Mouse (Mus musculus): Measurements from ENCODE around the gene Hmx3. TPM values are rescaled to one million over a fixed set of nuclear protein-coding genes. Genes with fewer than 3 reads are reported as not detected.
A peak's percentile ranks its signal among the peaks of the same experiment; 100 is the strongest.

Gene Hmx3
- total RNA-seq (2021) = not detected
- long read RNA-seq, experiment 1 = 0 reads
- long read RNA-seq, experiment 2 = 0 reads

GRCm38 (mm10) chr7:131542115-131542871, at the start of gene Hmx3:
Gene Hmx3, plus strand, starts transcription at chr7:131542867.
- intact Hi-C loops (cut with DNase I) = loop anchor here (10.0 kb wide), 1 partner anchor 203 kb away; no protein-coding TSS in a partner anchor

GRCm38 (mm10) chr7:131503739-131504138, 38.9 kb upstream of the Hmx3 start:
- intact Hi-C loops (cut with DNase I) = no loop called here
- DNase-seq (ENCODE audit: low spot score in 2 of 2) = no peak

More at GRCm38 (mm10) chr7:131542115-131542871, at the start of gene Hmx3:
- no peak for DNase-seq (ENCODE audit: low spot score in 2 of 2)

DNA sequence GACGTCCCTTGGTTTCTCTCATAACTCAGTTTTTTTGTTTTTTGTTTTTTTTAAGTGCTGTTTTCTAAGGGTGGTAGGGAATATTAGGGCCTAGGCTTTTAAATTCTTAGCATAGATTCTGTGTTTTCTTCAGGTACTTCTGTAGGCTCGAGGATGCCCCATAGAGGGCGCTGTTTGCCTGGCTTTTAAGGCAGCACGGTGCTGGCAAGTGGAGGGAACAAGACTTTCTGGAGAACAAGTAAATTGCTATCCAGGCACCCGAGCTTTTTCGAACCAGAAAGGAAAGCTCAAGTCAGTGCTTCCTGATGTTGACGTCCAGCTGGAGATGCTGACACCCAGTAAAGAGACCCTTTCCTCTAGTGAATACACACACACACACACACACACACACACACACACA, 2.7 kb upstream of the Hmx3 start:
- intact Hi-C loops (cut with DNase I) = loop anchor here (2.0 to 10.0 kb wide), 3 partner anchors 17 to 343 kb away; no protein-coding TSS in a partner anchor
- DNase-seq (ENCODE audit: low spot score in 2 of 2) = peak; percentile 85 to 90

DNA sequence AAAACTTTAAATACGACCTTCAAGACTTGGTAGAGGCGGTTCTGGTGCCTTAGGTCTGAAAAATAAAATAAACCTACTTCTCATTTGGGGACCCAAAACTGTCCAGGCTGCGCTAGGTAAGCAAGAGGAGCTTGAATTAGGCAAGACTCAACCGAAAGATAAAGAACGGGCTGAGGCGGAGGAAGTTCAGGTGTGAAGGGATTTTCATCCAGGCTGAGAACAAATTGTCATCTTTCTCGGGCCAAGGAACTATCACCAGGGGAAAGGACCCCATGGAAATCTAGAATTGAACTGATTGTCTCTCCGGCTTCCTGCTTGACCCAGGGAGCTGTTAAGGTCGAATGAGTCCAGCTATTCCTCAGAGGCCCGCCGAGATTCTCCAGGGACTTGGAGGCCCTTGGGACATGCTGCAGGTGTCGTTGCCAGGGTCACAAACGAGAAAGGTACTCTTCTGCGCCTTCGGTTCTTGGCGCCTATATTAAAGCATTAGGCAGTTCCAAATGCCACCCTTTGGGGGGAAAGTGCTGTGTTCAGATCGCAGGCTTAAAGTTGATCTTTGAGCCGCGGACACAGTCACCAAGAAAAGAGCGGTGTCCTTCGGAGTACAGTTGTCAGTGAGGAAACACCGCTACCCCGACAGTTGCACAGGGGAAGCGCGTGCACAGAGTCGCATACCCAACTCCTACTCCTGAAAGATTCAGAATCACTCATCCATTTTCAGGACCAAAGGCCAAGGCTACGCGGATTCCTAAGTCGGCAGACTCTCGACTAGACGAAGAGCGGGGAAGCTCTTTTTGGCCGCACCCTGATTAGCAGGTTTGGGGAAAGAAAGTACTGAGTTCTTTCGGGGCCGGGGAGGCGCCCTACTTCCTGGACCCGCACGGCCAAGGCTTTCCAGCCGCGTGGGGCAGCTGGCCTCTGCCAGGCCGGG, 1.2 kb upstream of the Hmx3 start:
- DNase-seq (ENCODE audit: low spot score in 2 of 2) = no peak
- intact Hi-C loops (cut with DNase I) = loop anchor here (2.0 to 10.0 kb wide), 3 partner anchors 15 to 341 kb away; no protein-coding TSS in a partner anchor

GRCm38 (mm10) chr7:131542872-131543622, 380 bp downstream of the Hmx3 start:
- DNase-seq (ENCODE audit: low spot score in 2 of 2) = no peak
- intact Hi-C loops (cut with DNase I) = loop anchor here (10.0 kb wide), 1 partner anchor 202 kb away; no protein-coding TSS in a partner anchor

DNA sequence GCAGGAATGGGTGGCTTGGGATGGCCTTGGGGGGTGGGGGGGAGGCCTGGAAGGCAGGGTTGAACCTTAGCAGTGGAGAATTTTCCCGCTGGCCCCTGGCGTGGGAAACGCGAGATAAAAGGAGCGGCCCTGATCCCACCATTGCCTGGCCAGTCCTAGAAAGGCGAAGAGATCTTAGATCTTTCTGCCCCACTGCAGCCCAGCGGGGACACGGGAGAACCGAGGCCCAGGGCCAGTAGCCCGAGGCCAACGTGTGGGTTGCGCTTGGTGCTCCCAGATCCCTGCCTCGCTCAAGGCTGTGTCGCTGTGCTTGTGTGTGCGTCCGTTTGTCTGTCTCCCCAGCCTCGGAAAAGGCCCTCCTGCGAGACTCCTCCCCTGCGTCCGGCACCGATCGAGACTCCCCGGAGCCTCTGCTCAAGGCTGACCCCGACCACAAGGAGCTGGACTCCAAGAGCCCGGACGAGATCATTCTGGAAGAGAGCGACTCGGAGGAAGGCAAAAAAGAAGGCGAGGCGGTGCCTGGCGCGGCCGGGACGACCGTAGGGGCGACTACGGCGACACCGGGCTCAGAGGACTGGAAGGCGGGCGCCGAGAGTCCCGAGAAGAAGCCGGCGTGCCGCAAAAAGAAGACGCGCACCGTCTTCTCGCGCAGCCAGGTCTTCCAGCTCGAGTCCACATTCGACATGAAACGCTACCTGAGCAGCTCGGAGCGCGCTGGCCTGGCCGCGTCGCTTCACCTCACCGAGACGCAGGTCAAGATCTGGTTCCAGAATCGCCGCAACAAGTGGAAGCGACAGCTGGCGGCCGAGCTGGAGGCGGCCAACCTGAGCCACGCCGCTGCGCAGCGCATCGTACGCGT, 1.2 kb downstream of the Hmx3 start:
- intact Hi-C loops (cut with DNase I) = loop anchor here (10.0 kb wide), 1 partner anchor 201 kb away; no protein-coding TSS in a partner anchor
- DNase-seq (ENCODE audit: low spot score in 2 of 2) = no peak

- no peak for DNase-seq (ENCODE audit: low spot score in 2 of 2)
- intact Hi-C loops (cut with DNase I) = loop anchor here (10.0 kb wide), 1 partner anchor 200 kb away; no protein-coding TSS in a partner anchor
These were observed 2.2 kb downstream of the Hmx3 start for GRCm38 (mm10) chr7:131544871-131545270.

DNA sequence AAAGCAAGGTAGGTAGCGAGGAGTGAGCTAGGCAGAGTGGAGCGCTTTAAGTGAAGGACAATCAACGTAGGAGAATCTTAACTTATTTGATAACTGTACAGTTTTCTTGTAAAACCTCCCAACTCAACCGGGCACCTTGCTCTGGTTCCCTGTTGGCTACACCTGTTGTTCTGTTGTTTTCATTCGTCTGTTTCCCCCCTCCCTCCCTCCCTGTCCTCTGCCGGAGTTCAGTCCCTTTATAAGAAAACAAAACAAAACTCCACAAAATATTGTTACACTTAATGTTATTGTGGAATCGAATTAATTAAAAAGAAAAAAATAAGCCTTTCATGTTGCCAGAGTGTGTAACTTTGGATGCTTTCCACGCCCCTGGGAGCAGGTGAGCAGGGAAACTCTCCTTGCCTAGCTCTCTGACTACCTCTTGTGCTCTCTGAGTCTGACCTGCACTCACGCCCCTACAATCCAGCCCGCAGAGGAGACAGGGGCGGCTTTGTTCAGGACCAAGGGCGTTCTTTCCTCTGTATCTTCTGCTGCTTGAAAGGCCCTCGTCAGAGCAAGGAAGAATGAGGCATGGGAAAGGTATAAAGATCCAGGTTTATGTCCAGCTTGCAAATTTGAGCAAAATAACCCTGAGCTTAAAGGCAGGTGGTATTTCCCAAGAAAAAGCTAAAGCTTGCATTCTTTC, 3.2 kb downstream of the Hmx3 start:
- no peak for DNase-seq (ENCODE audit: low spot score in 2 of 2)
- intact Hi-C loops (cut with DNase I) = loop anchor here (10.0 kb wide), 1 partner anchor 199 kb away; no protein-coding TSS in a partner anchor

- DNase-seq (ENCODE audit: low spot score in 2 of 2) = no peak
- intact Hi-C loops (cut with DNase I) = loop anchor here (10.0 kb wide), 1 partner anchor 198 kb away; no protein-coding TSS in a partner anchor
These were observed 3.8 kb downstream of the Hmx3 start for GRCm38 (mm10) chr7:131546423-131546822.

DNA sequence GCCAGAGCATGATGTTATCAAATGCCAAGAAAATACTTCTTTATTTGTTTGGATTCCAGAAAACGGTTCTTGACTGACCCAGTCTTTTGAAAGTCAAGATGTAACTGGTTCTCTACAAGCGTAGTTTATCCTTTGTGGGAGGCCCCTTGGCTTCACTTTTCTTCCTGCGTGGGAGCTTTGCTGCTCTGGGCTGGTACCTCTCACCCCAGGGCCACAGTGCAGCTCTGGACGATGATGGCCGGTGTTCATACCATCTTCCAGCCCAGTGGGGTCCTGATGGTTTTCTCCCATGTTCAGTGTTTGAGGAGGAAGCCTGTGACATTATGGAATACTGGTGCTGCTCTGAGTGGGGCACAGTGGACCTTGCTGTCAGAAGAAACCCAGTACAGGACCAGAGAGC, 4.8 kb downstream of the Hmx3 start:
- intact Hi-C loops (cut with DNase I) = loop anchor here (10.0 kb wide), 1 partner anchor 197 kb away; no protein-coding TSS in a partner anchor

DNA sequence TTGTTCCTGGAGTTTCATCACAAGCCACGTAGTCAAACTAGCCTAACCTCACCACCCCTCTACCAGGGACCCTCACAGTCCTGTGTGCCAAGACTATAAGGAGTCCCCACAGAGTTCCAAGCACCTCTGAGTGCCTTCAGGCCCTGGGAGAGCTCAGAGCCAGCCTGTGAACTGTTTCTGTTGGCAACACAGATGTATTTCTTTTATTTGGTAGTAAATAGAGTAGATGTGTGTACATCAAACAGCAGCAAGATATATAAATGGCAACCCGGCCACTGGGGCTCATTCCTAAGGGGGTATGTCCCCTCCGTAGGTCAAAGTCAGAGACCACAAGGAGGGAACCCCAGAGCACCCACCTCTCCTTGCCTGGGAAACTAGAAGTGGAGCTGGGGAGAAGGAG, 5.8 kb downstream of the Hmx3 start, which contains the start of gene Hmx2:
Hmx2 (plus strand) TSS at position 301 of the 400 bp plus-strand sequence.
- DNase-seq (ENCODE audit: low spot score in 2 of 2) = no peak

More for the DNA sequence above, 4.8 kb downstream of the Hmx3 start:
- DNase-seq (ENCODE audit: low spot score in 2 of 2) = no peak

GRCm38 (mm10) chr7:131551471-131551870, 8.8 kb downstream of the Hmx3 start:
- intact Hi-C loops (cut with DNase I) = no loop called here
- DNase-seq (ENCODE audit: low spot score in 2 of 2) = no peak

More for the DNA sequence above, 5.8 kb downstream of the Hmx3 start, which contains the start of gene Hmx2:
- intact Hi-C loops (cut with DNase I) = loop anchor here (10.0 kb wide), 1 partner anchor 196 kb away; no protein-coding TSS in a partner anchor

DNA sequence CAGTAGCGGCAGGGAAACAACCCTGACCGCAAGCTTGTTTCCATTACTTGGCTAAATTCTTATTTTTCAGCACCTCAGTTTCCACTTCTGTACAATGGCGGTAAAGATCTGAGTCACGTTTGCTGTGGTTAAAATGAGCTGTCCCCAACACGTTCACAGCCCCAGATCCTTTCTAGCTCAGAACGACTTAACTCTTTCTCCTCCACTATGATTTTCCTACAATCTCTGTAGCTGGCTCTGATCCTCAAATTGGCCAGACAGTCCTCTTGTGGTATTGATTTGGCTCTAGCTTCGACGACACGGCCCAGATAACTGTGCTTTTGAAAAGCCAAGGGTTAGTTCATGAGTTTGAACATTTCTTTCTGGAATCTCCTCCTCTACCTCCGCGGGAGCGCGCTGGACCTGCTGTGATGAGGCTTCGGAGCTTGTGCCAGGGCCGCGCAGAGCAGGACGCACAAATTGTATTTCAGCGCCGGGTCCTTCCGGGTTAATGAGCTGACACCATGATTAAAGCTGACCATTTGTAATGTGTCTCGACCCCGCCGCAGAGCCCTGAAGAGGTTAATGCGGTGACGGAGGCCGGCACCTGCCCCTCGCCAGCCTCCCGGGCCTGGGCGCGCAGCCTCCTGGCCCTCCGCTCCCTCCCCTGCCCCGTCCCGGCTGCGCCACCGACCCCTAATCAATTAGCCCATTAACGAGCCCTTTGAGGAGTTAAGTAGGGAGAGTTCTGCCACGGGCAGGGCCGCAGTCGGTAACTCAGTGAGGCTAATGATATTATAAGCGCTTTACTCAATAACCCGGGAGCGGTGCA, 9.5 kb downstream of the Hmx3 start:
- DNase-seq (ENCODE audit: low spot score in 2 of 2) = no peak
- intact Hi-C loops (cut with DNase I) = no loop called here

GRCm38 (mm10) chr7:131552781-131553180, 10.1 kb downstream of the Hmx3 start:
- intact Hi-C loops (cut with DNase I) = no loop called here
- DNase-seq (ENCODE audit: low spot score in 2 of 2) = no peak

DNA sequence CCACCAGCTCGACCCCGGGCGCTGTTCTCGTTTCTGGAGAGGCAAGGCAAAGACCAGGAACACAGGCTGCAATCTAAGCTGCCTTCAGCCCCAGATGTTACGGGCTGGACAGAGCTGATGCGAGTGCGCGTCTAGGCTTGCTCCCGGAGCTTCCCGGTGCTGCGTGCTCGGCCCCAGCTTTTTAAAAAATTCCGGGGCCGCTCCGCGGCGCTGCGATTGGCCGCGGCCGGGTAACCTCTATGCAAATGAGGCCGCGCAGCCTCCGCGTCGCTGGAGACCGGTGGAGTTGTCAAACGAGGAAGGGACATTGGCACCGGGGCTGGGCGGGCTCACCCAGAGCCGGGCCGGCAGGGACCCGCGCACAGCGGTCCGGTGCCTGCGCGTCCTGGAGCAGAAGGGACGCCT, 11.1 kb downstream of the Hmx3 start:
- intact Hi-C loops (cut with DNase I) = no loop called here
- no peak for DNase-seq (ENCODE audit: low spot score in 2 of 2)

DNA sequence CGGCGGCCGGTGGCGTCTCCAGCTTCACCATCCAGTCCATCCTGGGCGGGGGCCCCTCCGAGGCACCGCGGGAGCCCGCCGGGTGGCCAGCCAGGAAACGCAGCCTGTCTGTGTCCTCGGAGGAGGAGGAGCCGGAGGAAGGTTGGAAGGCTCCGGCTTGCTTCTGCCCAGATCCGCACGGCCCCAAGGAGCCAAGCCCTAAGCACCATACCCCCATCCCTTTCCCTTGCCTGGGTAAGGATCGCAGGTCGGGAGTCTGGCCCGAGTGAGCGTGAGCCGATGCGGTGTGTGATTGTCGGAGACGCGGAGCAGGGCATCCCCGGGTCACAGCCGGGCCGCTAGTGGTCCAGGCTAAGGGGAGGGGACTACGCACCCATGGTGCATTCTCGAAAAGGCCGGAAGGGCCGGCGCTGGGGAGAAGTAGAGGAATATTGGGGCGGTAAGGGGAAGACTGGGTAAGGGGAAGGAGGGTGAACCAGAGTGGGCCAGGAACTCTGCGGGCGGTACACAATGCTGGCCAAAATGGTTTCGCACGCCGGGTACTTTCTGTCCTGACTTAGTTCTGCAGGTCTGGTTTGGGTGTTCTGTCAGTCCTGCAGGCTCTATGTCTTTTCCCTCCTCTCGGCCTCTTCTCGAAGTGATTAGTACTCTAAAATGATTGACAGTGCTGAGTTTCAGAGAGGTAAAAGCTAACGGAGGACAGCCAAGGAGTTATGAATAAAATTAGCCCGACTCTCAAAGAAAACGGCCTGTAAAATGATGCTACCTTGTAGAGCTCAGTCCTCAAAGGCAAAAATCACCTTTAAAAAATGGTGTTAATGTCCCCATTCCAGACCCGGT, 11.9 kb downstream of the Hmx3 start:
- no peak for DNase-seq (ENCODE audit: low spot score in 2 of 2)
- intact Hi-C loops (cut with DNase I) = no loop called here

Measured in left cerebral cortex, postnatal 14 days (tissue).